Mouse (Mus musculus) CH12.LX (cell line): Measurements from ENCODE around the gene Dtymk. TPM values are rescaled to one million over a fixed set of nuclear protein-coding genes. Genes with fewer than 3 reads are reported as not detected.

Experiments used
- DNase-seq: peaks from one replicate; pipeline ENCODE4 v3.0.0-alpha.2; 2013; ENCODE audit errors: extremely low read depth
- H3K27ac ChIP-seq: 2 replicates; pipeline ENCODE4 v1.5.1; 2012; ENCODE audit warnings: low read depth, mild to moderate bottlenecking, control low read depth, moderate library complexity; ENCODE audit not compliant: insufficient read depth
- H3K27me3 ChIP-seq: replicated peaks from 2 replicates; pipeline ENCODE3; 2012; ENCODE audit warnings: inconsistent platforms
- H3K36me3 ChIP-seq, 2 experiments: replicated peaks in 1 of 2; 2 replicates each; pipeline versions ENCODE3 to v1.6.1; 2012; ENCODE audit warnings: inconsistent platforms in 1 of 2, low read length in 1 of 2, mild to moderate bottlenecking in 1 of 2, mixed read lengths in 1 of 2, moderate library complexity in 1 of 2; ENCODE audit not compliant: control insufficient read depth in 1 of 2, insufficient read depth in 1 of 2
- H3K4me1 ChIP-seq, 2 experiments: 2 replicates each; pipeline ENCODE4 v1.6.1; 2012; ENCODE audit warnings: inconsistent platforms in 1 of 2, moderate library complexity in 1 of 2; ENCODE audit not compliant: insufficient read depth in 2 of 2, control insufficient read depth in 1 of 2
- H3K4me2 ChIP-seq: 2 replicates; pipeline ENCODE4 v1.6.1; 2012; ENCODE audit warnings: low read depth, mild to moderate bottlenecking, control low read depth; ENCODE audit not compliant: poor library complexity, insufficient read depth, severe bottlenecking
- H3K4me3 ChIP-seq, 3 experiments: fragments of 150-350 bp in 1 of 3; sonication (generic) in 1 of 3; replicated peaks in 1 of 3; 2 replicates each; pipeline versions ENCODE3 to v1.5.1; 2011 to 2012; ENCODE audit warnings: low read depth in 2 of 3, low read length in 2 of 3, mild to moderate bottlenecking in 2 of 3, moderate library complexity in 2 of 3, control low read depth in 1 of 3, improper control_type of control experiment in 1 of 3, inconsistent platforms in 1 of 3, mixed read lengths in 1 of 3; ENCODE audit not compliant: poor library complexity in 1 of 3
- H3K79me2 ChIP-seq: replicated peaks from 2 replicates; pipeline ENCODE4 v1.6.1; 2012; ENCODE audit warnings: mild to moderate bottlenecking, moderate library complexity; ENCODE audit not compliant: control insufficient read depth, poor library complexity, insufficient read depth, severe bottlenecking; ENCODE audit errors: extremely low read depth
- H3K9ac ChIP-seq: 2 replicates; pipeline ENCODE4 v1.6.1; 2012; ENCODE audit warnings: low read depth, mild to moderate bottlenecking, control low read depth, moderate library complexity; ENCODE audit not compliant: insufficient read depth
- H3K9me3 ChIP-seq: replicated peaks from 2 replicates; pipeline ENCODE3; 2012; ENCODE audit warnings: low read length, inconsistent platforms, mixed read lengths
- CHD1 ChIP-seq: IDR thresholded peaks from 2 replicates; pipeline ENCODE4 v1.6.1; 2012; ENCODE audit warnings: low read depth, low read length, improper control_type of control experiment, inconsistent platforms
- CTCF ChIP-seq, 2 experiments: IDR thresholded peaks in 1 of 2; conservative IDR thresholded peaks in 1 of 2; 2 replicates each; pipeline ENCODE4 v1.5.1; 2011 to 2012; ENCODE audit warnings: low read depth in 2 of 2, low read length in 2 of 2, improper control_type of control experiment in 1 of 2, inconsistent platforms in 1 of 2, mild to moderate bottlenecking in 1 of 2, moderate library complexity in 1 of 2
- E2F4 ChIP-seq: IDR thresholded peaks from 2 replicates; pipeline ENCODE4 v1.6.1; 2011; ENCODE audit warnings: low read depth, low read length, improper control_type of control experiment; ENCODE audit not compliant: insufficient replicate concordance
- IRF4 ChIP-seq: IDR thresholded peaks from 2 replicates; pipeline ENCODE4 v1.6.1; 2014; ENCODE audit warnings: low read depth, mild to moderate bottlenecking, inconsistent platforms, low read length, improper control_type of control experiment
- JUN ChIP-seq: IDR thresholded peaks from 2 replicates; pipeline ENCODE4 v1.6.1; 2011; ENCODE audit warnings: low read depth, mild to moderate bottlenecking, low read length, improper control_type of control experiment, moderate library complexity; ENCODE audit not compliant: insufficient read depth
- KAT2A ChIP-seq: IDR thresholded peaks from 2 replicates; pipeline ENCODE4 v1.6.1; 2012; ENCODE audit warnings: low read length, improper control_type of control experiment, inconsistent platforms; ENCODE audit not compliant: insufficient replicate concordance
- MAX ChIP-seq: IDR thresholded peaks from 2 replicates; pipeline ENCODE4 v1.6.1; 2011; ENCODE audit warnings: low read length, improper control_type of control experiment
- MXI1 ChIP-seq: IDR thresholded peaks from 2 replicates; pipeline ENCODE4 v1.6.1; 2011; ENCODE audit warnings: mild to moderate bottlenecking, low read depth, low read length, improper control_type of control experiment
- NELFE ChIP-seq: IDR thresholded peaks from 2 replicates; pipeline ENCODE4 v1.6.1; 2011; ENCODE audit warnings: low read depth, low read length, improper control_type of control experiment
- POLR2A ChIP-seq: IDR thresholded peaks from 2 replicates; pipeline ENCODE4 v1.6.1; 2011; ENCODE audit warnings: low read depth, mild to moderate bottlenecking, improper control_type of control experiment, low read length
- RCOR1 ChIP-seq: conservative IDR thresholded peaks from 2 replicates; pipeline ENCODE4 v1.6.1; 2012; ENCODE audit warnings: low read depth, mild to moderate bottlenecking, inconsistent platforms, low read length, improper control_type of control experiment
- SIN3A ChIP-seq: IDR thresholded peaks from 2 replicates; pipeline ENCODE4 v1.6.1; 2012; ENCODE audit warnings: low read length, improper control_type of control experiment, inconsistent platforms
- TBP ChIP-seq: conservative IDR thresholded peaks from 2 replicates; pipeline ENCODE4 v1.6.1; 2011; ENCODE audit warnings: low read depth, low read length, improper control_type of control experiment
- UBTF ChIP-seq: IDR thresholded peaks from 2 replicates; pipeline ENCODE4 v1.6.1; 2012; ENCODE audit warnings: low read depth, mild to moderate bottlenecking, inconsistent platforms, low read length, improper control_type of control experiment, moderate library complexity
- USF1 ChIP-seq: IDR thresholded peaks from 2 replicates; pipeline ENCODE4 v1.6.1; 2014; ENCODE audit warnings: low read depth, mild to moderate bottlenecking, inconsistent platforms, low read length, improper control_type of control experiment
- ZMIZ1 ChIP-seq: IDR thresholded peaks from 2 replicates; pipeline ENCODE4 v1.6.1; 2012; ENCODE audit warnings: low read depth, mild to moderate bottlenecking, inconsistent platforms, low read length, improper control_type of control experiment
- ZNF384 ChIP-seq: IDR thresholded peaks from 2 replicates; pipeline ENCODE4 v1.6.1; 2012; ENCODE audit warnings: low read depth, low read length, improper control_type of control experiment, inconsistent platforms
- dilution Hi-C: fragments of 300-500 bp; cut with MboI; formaldehyde crosslinking; loops from 2 replicates; pipeline ENCODE4 v1.14.3; 2020; ENCODE audit warnings: low sequenced_read_pairs; ENCODE audit not compliant: extremely low pct_unique_long_range_greater_than_20kb, extremely low pct_ligation_motif_present
- in situ Hi-C: fragments of 300-500 bp; cut with MboI; formaldehyde crosslinking; loops from 3 replicates; pipeline ENCODE4 v1.14.3; 2019; ENCODE audit warnings: low sequenced_read_pairs, low pct_ligation_motif_present, low pct_unique_long_range_greater_than_20kb, mixed read lengths
- polyA plus RNA-seq: library from polyadenylated mRNA; unstranded; fragments of >175 nt; gene quantifications from 2 replicates; pipeline ENCODE4 v1.2.1, GENCODE M21; 2012; ENCODE audit warnings: low read depth; ENCODE audit not compliant: insufficient read length
- total RNA-seq, 2 experiments: library from RNA; depleted of rRNA; stranded (reverse); fragments of 300-350 nt in 1 of 2; fragments of >200 nt in 1 of 2; gene quantifications; 2 replicates each; pipeline ENCODE4 v1.2.3; 2012 to 2014

The Dtymk gene
- total and polyA plus RNA-seq, 3 experiments = 168 to 286 (median 196) TPM

GRCm38 (mm10) chr1:93818722-93819121, 17.0 kb upstream of the Dtymk start:
- Histone ChIP-seq H3K4me1 (peaks cover 0 to 1% of the 10 kb centered on the region in 2 experiments; a peak in 1 of 4 replicates), H3K9ac (no peak overlapping the region), H3K4me3 (no peak overlapping the region), H3K4me2 (no peak overlapping the region), H3K79me2 (no peaks in the 10 kb centered on the region), H3K9me3 (no peaks in the 10 kb centered on the region), H3K36me3 (peaks cover 57 to 88% of the 10 kb centered on the region in 2 experiments), H3K27me3 (no peaks in the 10 kb centered on the region), H3K27ac (no peak overlapping the region)
- no peak for TF ChIP-seq MAX
- no peak for TF ChIP-seq USF1
- TF ChIP-seq CHD1 = no peak
- TF ChIP-seq KAT2A = no peak
- TF ChIP-seq CTCF (conservative IDR thresholded peaks at IDR 0.05 in 1 of 2, IDR thresholded peaks at IDR 0.05 in 1 of 2; ENCODE audit: low read depth in 2 of 2, low read length in 2 of 2) = no peak
- TF ChIP-seq IRF4 = no peak
- TF ChIP-seq ZNF384 = no peak
- no peak for TF ChIP-seq UBTF
- TF ChIP-seq ZMIZ1 = no peak
- TF ChIP-seq SIN3A = no peak
- TF ChIP-seq JUN = no peak
- no peak for TF ChIP-seq TBP
- no peak for DNase-seq
- dilution Hi-C loops = no loop called here
- in situ Hi-C loops = loop anchor here (10.0 kb wide), 1 partner anchor 226 kb away; no protein-coding TSS in a partner anchor

- in situ Hi-C loops (loop anchor here (10.0 kb wide), 1 partner anchor 227 kb away; no protein-coding TSS in a partner anchor), dilution Hi-C loops (no loop called here)
- TF ChIP-seq E2F4 = no peak
- TF ChIP-seq POLR2A = no peak
- TF ChIP-seq CHD1 = no peak
- TF ChIP-seq IRF4 = no peak
- no peak for TF ChIP-seq RCOR1
- no peak for TF ChIP-seq KAT2A
- no peak for TF ChIP-seq NELFE
- no peak for TF ChIP-seq MXI1
- H3K4me3 ChIP-seq = no peak overlapping the region
- no peaks in the 10 kb centered on the region for H3K9me3 ChIP-seq
- no peak overlapping the region for H3K9ac ChIP-seq
- peaks cover 64 to 95% of the 10 kb centered on the region in 2 experiments for H3K36me3 ChIP-seq
- H3K27ac ChIP-seq = no peak overlapping the region
- DNase-seq = no peak
- no peak overlapping the region for H3K4me2 ChIP-seq
- H3K4me1 ChIP-seq = no peaks in the 10 kb centered on the region
- no peaks in the 10 kb centered on the region for H3K79me2 ChIP-seq
- H3K27me3 ChIP-seq = no peaks in the 10 kb centered on the region
Observed at GRCm38 (mm10) chr1:93817823-93818532, 16.2 kb upstream of the Dtymk start.
